Mouse (Mus musculus): Measurements from ENCODE around the gene Rpgrip1.
A peak's percentile ranks its signal among the peaks of the same experiment; 100 is the strongest.

The Rpgrip1 gene

GRCm38 (mm10) chr14:52118823-52119608 is 8.5 kb downstream of the Rpgrip1 start:
- DNase-seq (ENCODE audit: low spot score), result peak; percentile 26

GRCm38 (mm10) chr14:52120169-52120568 is 9.7 kb downstream of the Rpgrip1 start:
- DNase-seq (ENCODE audit: low spot score), result no peak

GRCm38 (mm10) chr14:52123918-52124317 is 13.4 kb downstream of the Rpgrip1 start:
- peak; percentile 63 for DNase-seq (ENCODE audit: low spot score)

- DNase-seq (ENCODE audit: low spot score), result no peak
Observed at GRCm38 (mm10) chr14:52124636-52125035, 14.1 kb downstream of the Rpgrip1 start.

- no peak for DNase-seq (ENCODE audit: low spot score)
Observed at GRCm38 (mm10) chr14:52133584-52133983, 23.1 kb downstream of the Rpgrip1 start.

- no peak for DNase-seq (ENCODE audit: low spot score)
Observed at GRCm38 (mm10) chr14:52140577-52141444, 30.3 kb downstream of the Rpgrip1 start.

- peak; percentile 33 for DNase-seq (ENCODE audit: low spot score)
Observed at GRCm38 (mm10) chr14:52141445-52142127, 31.1 kb downstream of the Rpgrip1 start.

- no peak for DNase-seq (ENCODE audit: low spot score)
Observed at GRCm38 (mm10) chr14:52144165-52144564, 33.7 kb downstream of the Rpgrip1 start.

- DNase-seq (ENCODE audit: low spot score), result peak; percentile 10
Observed at GRCm38 (mm10) chr14:52146540-52146939, 36.0 kb downstream of the Rpgrip1 start.

- DNase-seq (ENCODE audit: low spot score), result no peak
Observed at GRCm38 (mm10) chr14:52149888-52150287, 39.4 kb downstream of the Rpgrip1 start.

GRCm38 (mm10) chr14:52152179-52152578 is 41.7 kb downstream of the Rpgrip1 start:
- DNase-seq (ENCODE audit: low spot score), result no peak

GRCm38 (mm10) chr14:52152613-52153012 is 42.1 kb downstream of the Rpgrip1 start:
- no peak for DNase-seq (ENCODE audit: low spot score)

- no peak for DNase-seq (ENCODE audit: low spot score)
Observed at GRCm38 (mm10) chr14:52155008-52155407, 44.5 kb downstream of the Rpgrip1 start.

- no peak for DNase-seq (ENCODE audit: low spot score)
Observed at GRCm38 (mm10) chr14:52160911-52161310, 50.4 kb downstream of the Rpgrip1 start.

GRCm38 (mm10) chr14:52166571-52166970 is 56.1 kb downstream of the Rpgrip1 start:
- peak; percentile 6 for DNase-seq (ENCODE audit: low spot score)

- no peak for DNase-seq (ENCODE audit: low spot score)
Observed at GRCm38 (mm10) chr14:52188788-52189187, 78.3 kb downstream of the Rpgrip1 start.

- DNase-seq (ENCODE audit: low spot score), result no peak
Observed at GRCm38 (mm10) chr14:52189519-52189918, 79.0 kb downstream of the Rpgrip1 start.

- peak; percentile 45 for DNase-seq (ENCODE audit: low spot score)
Observed at GRCm38 (mm10) chr14:52190740-52191359, 80.3 kb downstream of the Rpgrip1 start.

- peak; percentile 43 for DNase-seq (ENCODE audit: low spot score)
Observed at GRCm38 (mm10) chr14:52195691-52196090, 85.2 kb downstream of the Rpgrip1 start.

- no peak for DNase-seq (ENCODE audit: low spot score)
Observed at GRCm38 (mm10) chr14:52196230-52197155, 86.0 kb downstream of the Rpgrip1 start.
